Mouse (Mus musculus) retina, postnatal 1 day (tissue): ENCODE data around the gene Zfp868.
"Not testable (repeated sequence)": the region's sequence is repeated elsewhere in the genome, so short reads cannot be mapped to it uniquely, and the experiment has no call there.

ENCODE experiments used
- DNase-seq: peaks from one replicate; pipeline ENCODE4 v3.0.0-alpha.2; 2012

Gene Zfp868

DNA sequence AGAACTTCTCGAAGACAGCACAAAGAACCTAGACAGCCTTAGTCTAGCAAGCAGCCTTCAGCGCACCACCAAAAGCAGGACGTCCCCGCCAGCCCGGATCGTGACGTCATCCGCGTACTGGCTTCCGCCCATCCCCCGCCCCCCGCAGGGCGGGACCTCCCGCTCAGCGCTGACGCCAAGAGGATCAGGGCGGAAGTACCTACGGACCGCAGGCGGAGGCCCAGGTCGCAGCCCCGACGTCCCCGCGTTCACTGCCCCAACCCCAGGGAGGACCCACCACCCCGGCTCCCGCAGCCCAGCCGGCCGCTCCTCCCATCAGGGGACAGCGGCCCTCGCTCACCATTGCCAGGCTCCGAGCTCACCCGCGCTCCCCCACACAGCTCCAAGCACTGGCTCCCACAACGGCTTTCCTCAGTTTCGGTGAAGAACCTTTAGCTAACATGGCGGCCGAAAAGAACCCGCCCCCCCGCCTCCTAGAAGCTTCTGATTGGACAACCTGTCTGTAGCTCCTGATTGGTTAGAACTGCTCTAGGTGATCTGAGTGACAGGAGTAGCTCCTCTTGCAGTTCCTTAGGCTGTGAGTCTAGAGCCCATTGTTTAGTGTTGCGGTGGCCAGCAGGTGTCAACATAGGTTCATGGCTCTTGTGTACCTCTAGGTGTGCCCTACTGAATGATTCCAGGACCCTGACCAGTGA lies at the start of gene Zfp868:
TSS of gene Zfp868 (minus strand) at position 454 of the 695 bp plus-strand sequence.
- peak; percentile 99 for DNase-seq

DNA sequence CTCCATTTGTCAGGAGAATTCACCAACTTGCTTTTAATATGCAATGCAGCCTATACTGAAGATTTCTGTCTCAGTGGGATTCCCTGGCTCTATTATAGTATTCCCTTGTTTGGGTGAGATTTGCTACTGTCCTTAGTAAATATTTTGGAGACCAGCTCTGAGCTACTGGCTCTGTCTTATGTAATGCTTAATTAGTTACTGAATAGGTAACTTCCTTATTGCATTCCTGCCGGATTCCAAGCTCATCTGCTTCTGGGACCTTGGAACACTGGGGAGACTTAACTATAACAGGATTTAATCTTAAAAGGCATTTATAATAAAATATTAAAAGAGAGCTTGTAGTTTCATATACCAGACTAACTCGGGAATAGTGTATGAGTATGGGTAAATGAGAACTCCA lies 39.7 kb upstream of the Zfp868 start:
- not testable (repeated sequence) for DNase-seq

DNA sequence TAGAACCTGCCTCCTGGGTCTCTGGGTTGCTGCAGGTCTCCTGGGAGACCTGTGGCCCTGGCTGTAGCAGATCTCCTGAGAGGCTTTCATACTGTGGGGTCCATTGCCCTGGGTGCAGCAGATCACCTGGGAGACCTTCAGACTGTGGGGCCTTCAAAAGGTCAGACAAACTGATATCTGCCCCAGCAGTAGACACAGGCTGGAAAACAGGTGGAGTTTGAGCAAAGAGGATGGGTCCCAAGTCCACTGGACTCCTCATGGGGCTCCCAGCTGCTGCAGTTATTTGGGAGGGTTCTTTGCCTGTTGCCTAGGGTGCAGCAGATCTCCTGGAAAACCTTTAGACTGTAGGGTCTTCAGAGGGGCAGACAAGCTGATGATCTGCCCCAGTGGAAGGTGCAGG lies 35.9 kb upstream of the Zfp868 start:
- no peak for DNase-seq

DNA sequence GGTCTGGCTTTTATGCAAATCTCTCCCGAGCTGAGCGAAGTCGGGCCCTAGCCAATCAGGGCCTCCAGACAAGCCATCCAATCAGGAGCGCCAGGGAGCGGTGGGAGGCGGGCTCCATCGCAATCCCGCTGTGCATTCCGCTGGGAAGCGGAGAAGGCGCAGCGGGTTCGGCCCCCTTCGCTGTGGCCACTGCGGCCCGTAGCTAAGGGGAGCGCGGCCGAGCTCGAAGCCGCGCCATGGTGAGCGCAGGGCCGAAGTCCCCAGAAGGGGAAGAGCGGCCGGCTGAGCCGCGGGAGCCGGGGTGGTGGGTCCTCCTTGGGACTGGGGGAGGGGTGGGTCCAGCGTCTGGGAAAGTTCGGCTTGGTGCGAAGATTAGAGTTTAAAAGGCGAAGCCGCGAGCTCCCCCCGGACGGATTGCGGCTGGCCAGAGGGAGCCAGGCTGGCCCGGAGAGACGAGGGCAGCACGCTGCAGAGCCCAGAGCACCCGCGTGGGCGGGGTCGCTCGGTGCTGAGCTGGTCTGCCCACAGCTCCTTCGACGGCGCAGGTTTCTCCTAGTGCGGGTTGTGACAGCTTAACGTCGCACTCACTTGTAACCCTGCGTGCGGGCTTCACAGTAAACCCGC lies 29.1 kb upstream of the Zfp868 start, which contains the start of gene Zfp964:
TSS of gene Zfp964 (plus strand) at position 122 of the 624 bp plus-strand sequence.
- peak; percentile 96 for DNase-seq

DNA sequence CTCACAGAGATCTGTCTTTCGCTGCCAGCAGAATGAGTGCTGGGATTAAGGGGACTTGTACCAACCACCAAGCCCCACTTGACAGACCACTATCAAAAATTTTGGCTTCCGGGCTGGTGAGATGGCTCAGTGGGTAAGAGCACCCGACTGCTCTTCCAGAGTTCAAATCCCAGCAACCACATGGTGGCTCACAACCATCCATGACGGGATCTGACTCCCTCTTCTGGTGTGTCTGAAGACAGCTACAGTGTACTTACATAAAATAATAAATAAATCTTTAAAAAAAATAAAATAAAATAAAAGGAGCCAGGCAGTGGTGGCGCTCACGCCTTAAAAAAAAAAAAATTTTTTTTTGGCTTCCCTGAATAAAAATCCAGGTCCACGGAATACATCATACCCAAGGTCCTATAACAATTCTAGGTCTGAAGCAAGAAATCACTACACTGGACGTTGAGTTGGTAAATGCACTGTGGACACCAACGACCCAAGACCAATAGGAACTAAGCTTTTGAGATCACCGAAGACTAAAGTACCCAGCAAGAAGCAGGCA lies 28.5 kb upstream of the Zfp868 start:
- no peak for DNase-seq

DNA sequence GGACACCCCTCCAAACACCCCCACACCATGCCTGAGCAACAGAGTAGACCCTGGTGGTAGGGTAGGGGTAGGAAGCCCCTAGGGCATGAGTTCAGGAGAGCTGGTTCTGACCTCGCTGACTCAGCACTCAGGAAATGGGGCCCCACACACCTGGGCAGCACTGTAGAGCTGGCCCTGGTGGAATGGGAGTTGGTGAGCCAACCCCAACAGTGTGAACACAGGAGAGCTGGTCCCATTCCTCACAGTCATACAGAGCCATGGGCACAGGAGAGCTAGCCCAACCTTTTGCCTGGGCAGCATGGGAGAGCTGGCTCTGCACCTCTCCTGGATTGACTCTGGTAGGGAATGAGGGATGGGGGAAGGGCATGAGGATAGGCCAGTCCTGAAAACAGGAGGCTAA lies 7.3 kb downstream of the Zfp868 start:
- no peak for DNase-seq

DNA sequence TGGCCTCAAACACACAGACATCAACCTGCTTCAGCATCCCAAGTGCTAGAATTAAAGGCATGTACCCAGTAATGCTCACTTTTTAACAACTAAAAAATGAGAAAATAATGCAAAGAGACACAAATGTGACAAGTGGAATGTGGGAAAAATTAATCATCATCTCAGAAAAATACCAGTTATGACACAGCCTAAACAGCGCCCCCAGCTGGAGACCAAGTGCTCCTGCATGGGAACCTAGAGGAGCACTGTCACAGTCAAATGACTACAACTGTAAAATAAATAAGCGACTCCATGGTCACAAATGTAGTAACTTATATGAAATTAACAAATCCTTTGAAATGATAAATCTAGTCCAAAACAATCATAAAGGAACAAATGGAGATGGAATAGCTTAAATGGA lies 10.7 kb downstream of the Zfp868 start:
- no peak for DNase-seq

DNA sequence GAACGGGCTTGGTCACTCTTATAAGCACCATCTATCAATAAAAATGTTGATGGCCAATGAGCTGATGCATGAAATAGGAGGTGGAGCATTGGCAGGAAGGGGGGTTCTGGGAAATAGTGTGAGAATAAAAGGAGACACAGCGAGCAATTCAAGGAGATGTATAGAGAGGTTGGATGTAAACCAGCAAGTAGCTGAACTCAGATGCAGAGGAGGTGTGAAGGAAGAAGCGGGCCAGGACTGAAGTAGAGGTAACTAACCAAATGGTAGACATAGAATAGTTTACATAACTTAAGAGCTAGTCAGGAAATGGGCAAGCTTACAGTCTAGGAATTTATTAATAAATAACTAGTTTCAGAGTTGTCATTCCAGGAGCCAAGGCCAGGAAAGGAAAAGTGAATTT lies 27.8 kb downstream of the Zfp868 start:
- DNase-seq, result not testable (repeated sequence)

DNA sequence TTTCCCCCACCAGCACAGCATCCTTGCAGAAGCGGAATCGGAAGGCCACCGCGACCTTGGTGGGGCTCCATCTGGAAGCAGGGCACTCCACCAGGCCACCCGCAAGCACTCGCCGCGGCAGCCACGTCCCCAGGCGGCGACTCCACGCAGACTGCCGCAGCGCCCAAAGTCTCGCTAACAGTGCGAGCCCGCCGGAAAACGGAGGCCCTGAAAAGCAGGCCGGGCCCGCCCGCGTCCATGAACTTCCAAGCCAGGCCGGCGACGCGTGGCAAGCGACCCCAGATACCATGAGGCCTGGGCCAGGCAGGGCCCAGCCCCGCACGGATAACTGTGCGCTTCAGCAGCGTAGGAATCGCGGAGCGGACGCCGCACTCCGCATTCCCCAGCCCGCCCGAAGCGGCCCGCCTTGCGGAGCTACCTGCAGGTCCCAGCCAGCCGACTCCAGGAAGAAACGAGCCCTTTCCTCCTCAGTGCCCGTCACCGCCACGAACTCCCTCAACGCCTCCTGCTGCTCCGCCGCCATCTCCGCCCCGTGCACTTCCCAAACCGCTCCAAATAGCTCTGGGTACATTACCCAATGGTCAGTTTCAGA lies 40.6 kb downstream of the Zfp868 start:
- DNase-seq, result peak; percentile 62

DNA sequence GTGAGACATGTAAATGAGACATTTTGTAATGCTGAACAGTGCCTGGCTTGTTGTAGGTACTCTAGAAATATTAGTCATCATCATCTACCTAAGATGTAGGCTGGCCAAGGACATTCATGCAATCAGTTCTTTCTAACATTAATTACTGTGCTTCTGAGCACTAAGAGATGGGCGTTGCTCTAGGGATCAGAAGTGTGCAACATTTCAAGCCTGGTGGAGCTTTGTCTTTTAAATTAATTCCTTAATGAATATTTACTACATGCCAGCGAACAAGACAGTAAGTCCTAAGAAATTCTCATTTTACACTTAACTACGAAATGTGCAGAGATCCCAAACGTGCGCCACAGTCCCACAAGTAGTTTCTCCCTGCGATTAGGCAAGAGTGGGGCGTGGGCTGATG lies 41.1 kb downstream of the Zfp868 start:
- DNase-seq, result not testable (repeated sequence)
